Mouse (Mus musculus): Measurements from ENCODE around the gene Usf2.
A peak's percentile ranks its signal among the peaks of the same experiment; 100 is the strongest.
"Not testable (repeated sequence)": the region's sequence is repeated elsewhere in the genome, so short reads cannot be mapped to it uniquely, and the experiment has no call there.

The Usf2 gene

GRCm38 (mm10) chr7:30958866-30959487 lies 2.4 kb upstream of the Usf2 start:
- peak in 1 of 2 experiments; percentile 52 for DNase-seq (ENCODE audit: inconsistent age in 2 of 2, low spot score in 1 of 2)

- peak; percentile 46 to 68 for DNase-seq (ENCODE audit: inconsistent age in 2 of 2, low spot score in 1 of 2)
Measured at GRCm38 (mm10) chr7:30958109-30958865, 1.7 kb upstream of the Usf2 start.

GRCm38 (mm10) chr7:30957367-30957783 lies 772 bp upstream of the Usf2 start:
- DNase-seq (ENCODE audit: inconsistent age in 2 of 2, low spot score in 1 of 2): peak; percentile 95 to 99

GRCm38 (mm10) chr7:30956357-30956751 lies 249 bp downstream of the Usf2 start:
- no peak for DNase-seq (ENCODE audit: inconsistent age in 2 of 2, low spot score in 1 of 2)

- peak; percentile 94 to 96 for DNase-seq (ENCODE audit: inconsistent age in 2 of 2, low spot score in 1 of 2)
Measured at GRCm38 (mm10) chr7:30955584-30956356, 833 bp downstream of the Usf2 start.

- no peak for DNase-seq (ENCODE audit: inconsistent age in 2 of 2, low spot score in 1 of 2)
Measured at GRCm38 (mm10) chr7:30954971-30955520, 1.6 kb downstream of the Usf2 start.

GRCm38 (mm10) chr7:30954036-30954435 lies 2.6 kb downstream of the Usf2 start:
- DNase-seq (ENCODE audit: inconsistent age in 2 of 2, low spot score in 1 of 2): peak; percentile 86 to 93

GRCm38 (mm10) chr7:30953459-30953858 lies 3.1 kb downstream of the Usf2 start:
- DNase-seq (ENCODE audit: inconsistent age in 2 of 2, low spot score in 1 of 2): peak; percentile 37 to 63

- peak in 1 of 2 experiments; percentile 57 for DNase-seq (ENCODE audit: inconsistent age in 2 of 2, low spot score in 1 of 2)
Measured at GRCm38 (mm10) chr7:30952441-30953265, 4.0 kb downstream of the Usf2 start.

- DNase-seq (ENCODE audit: inconsistent age in 2 of 2, low spot score in 1 of 2): peak in 1 of 2 experiments; percentile 81
Measured at GRCm38 (mm10) chr7:30949902-30950301, 6.7 kb downstream of the Usf2 start.

GRCm38 (mm10) chr7:30945876-30946275 lies 10.7 kb downstream of the Usf2 start:
- DNase-seq (ENCODE audit: inconsistent age in 2 of 2, low spot score in 1 of 2): peak in 1 of 2 experiments; percentile 19

- DNase-seq (ENCODE audit: inconsistent age in 2 of 2, low spot score in 1 of 2): peak in 1 of 2 experiments; percentile 33
Measured at GRCm38 (mm10) chr7:30945466-30945865, 11.1 kb downstream of the Usf2 start.

- peak in 1 of 2 experiments; percentile 18 for DNase-seq (ENCODE audit: inconsistent age in 2 of 2, low spot score in 1 of 2)
Measured at GRCm38 (mm10) chr7:30944706-30945105, 11.9 kb downstream of the Usf2 start.

GRCm38 (mm10) chr7:30943909-30944635 lies 12.5 kb downstream of the Usf2 start, which contains the start of gene Hamp:
Hamp (minus strand) TSS chr7:30944032.
- no peak for DNase-seq (ENCODE audit: inconsistent age in 2 of 2, low spot score in 1 of 2)

GRCm38 (mm10) chr7:30942365-30942764 lies 14.2 kb downstream of the Usf2 start:
- DNase-seq (ENCODE audit: inconsistent age in 2 of 2, low spot score in 1 of 2): not testable (repeated sequence)

- not testable (repeated sequence) for DNase-seq (ENCODE audit: inconsistent age in 2 of 2, low spot score in 1 of 2)
Measured at GRCm38 (mm10) chr7:30940070-30940469, 16.5 kb downstream of the Usf2 start.

- DNase-seq (ENCODE audit: inconsistent age in 2 of 2, low spot score in 1 of 2): not testable (repeated sequence)
Measured at GRCm38 (mm10) chr7:30935422-30936099, 21.0 kb downstream of the Usf2 start.

GRCm38 (mm10) chr7:30924581-30924980 lies 32.0 kb downstream of the Usf2 start, which contains the start of gene Hamp2:
Hamp2 (minus strand) TSS chr7:30924681.
- DNase-seq (ENCODE audit: inconsistent age in 2 of 2, low spot score in 1 of 2): not testable (repeated sequence)

GRCm38 (mm10) chr7:30924071-30924470 lies 32.5 kb downstream of the Usf2 start:
- no peak for DNase-seq (ENCODE audit: inconsistent age in 2 of 2, low spot score in 1 of 2)
